Mouse (Mus musculus): ENCODE data around the gene Lrrc56. TPM values are rescaled to one million over a fixed set of nuclear protein-coding genes. Genes with fewer than 3 reads are reported as not detected.

Lrrc56 gene
- total RNA-seq, 4 experiments from 2014 or later: 1.4 to 2.5 (median 2.0) TPM

Small RNA genes lying within 50 kb of the gene (microRNA-seq; reads per million reads assigned to microRNA genes)
- gene Mir210: 67.3 reads per million, percentile 44 among the genes with 10 or more reads in this experiment

Other genes starting within 250 kb of the Lrrc56 start
- under 1 TPM in 2 of 4 experiments, not detected in 2; 0.34 to 0.53 TPM for gene Ifitm5, start 243.9 kb upstream of the Lrrc56 start, total RNA-seq (2022)
- gene Gm45717, start 238.2 kb upstream of the Lrrc56 start, total RNA-seq (2022): not detected
- gene Ifitm2, start 238.2 kb upstream of the Lrrc56 start, total RNA-seq (2022): 10 to 100 TPM; 25.1 to 51.9 (median 30.1) TPM
- gene Ifitm1, start 226.9 kb upstream of the Lrrc56 start, total RNA-seq (2022): under 1 TPM; 0.34 to 0.99 (median 0.77) TPM
- 10 to 100 TPM; 20.8 to 38.8 (median 27.1) TPM for gene Ifitm3, start 183.4 kb upstream of the Lrrc56 start, total RNA-seq (2022)
- gene Ifitm6, start 176.2 kb upstream of the Lrrc56 start, total RNA-seq (2022): not detected
- not detected for gene Gm17387, start 165.0 kb upstream of the Lrrc56 start, total RNA-seq (2022)
- gene B4galnt4, start 133.1 kb upstream of the Lrrc56 start, total RNA-seq (2022): under 1 TPM in 2 of 4 experiments, not detected in 2; 0.20 to 0.59 TPM
- not detected for gene Pkp3, start 115.9 kb upstream of the Lrrc56 start, total RNA-seq (2022)
- 1 to 10 TPM; 1.4 to 1.6 (median 1.5) TPM for gene Sigirr, start 93.6 kb upstream of the Lrrc56 start, total RNA-seq (2022)
- gene Ano9, start 76.4 kb upstream of the Lrrc56 start, total RNA-seq (2022): not detected
- 10 to 100 TPM; 18.6 to 26.4 (median 22.0) TPM for gene Ptdss2, start 71.8 kb upstream of the Lrrc56 start, total RNA-seq (2022)
- gene Rnh1, start 21.3 kb upstream of the Lrrc56 start, total RNA-seq (2022): 10 to 100 TPM; 51.3 to 63.6 (median 53.6) TPM
- 100 to 1,000 TPM; 112 to 158 (median 132) TPM for gene Hras, start 152 bp upstream of the Lrrc56 start, total RNA-seq (2022)
- not detected for gene Lmntd2, start 19.9 kb downstream of the Lrrc56 start, total RNA-seq (2022)
- under 1 TPM in 2 of 4 experiments, not detected in 2; 0.38 to 0.56 TPM for gene Rassf7, start 21.7 kb downstream of the Lrrc56 start, total RNA-seq (2022)
- gene Phrf1, start 34.6 kb downstream of the Lrrc56 start, total RNA-seq (2022): 10 to 100 TPM; 16.8 to 25.3 (median 19.4) TPM
- under 1 TPM; 0.27 to 0.80 (median 0.50) TPM for gene Irf7, start 72.3 kb downstream of the Lrrc56 start, total RNA-seq (2022)
- not detected for gene Cdhr5, start 82.6 kb downstream of the Lrrc56 start, total RNA-seq (2022)
- not detected for gene Sct, start 85.0 kb downstream of the Lrrc56 start, total RNA-seq (2022)
- gene Drd4, start 97.8 kb downstream of the Lrrc56 start, total RNA-seq (2022): not detected
- gene Deaf1, start 133.5 kb downstream of the Lrrc56 start, total RNA-seq (2022): 10 to 100 TPM; 10.6 to 15.1 (median 12.7) TPM
- 10 to 100 TPM in 3 of 4 experiments, 1 to 10 TPM in 1; 9.1 to 11.5 (median 11.3) TPM for gene Tmem80, start 133.6 kb downstream of the Lrrc56 start, total RNA-seq (2022)
- 1 to 10 TPM; 1.3 to 3.4 (median 2.2) TPM for gene Eps8l2, start 144.7 kb downstream of the Lrrc56 start, total RNA-seq (2022)
- gene Taldo1, start 198.0 kb downstream of the Lrrc56 start, total RNA-seq (2022): 10 to 100 TPM; 81.4 to 87.7 (median 84.4) TPM
- gene Gatd1, start 220.0 kb downstream of the Lrrc56 start, total RNA-seq (2022): 1 to 10 TPM; 6.5 to 9.8 (median 7.8) TPM
- under 1 TPM in 2 of 4 experiments, not detected in 2; 0.16 to 0.48 TPM for gene Cend1, start 235.3 kb downstream of the Lrrc56 start, total RNA-seq (2022)
- gene Slc25a22, start 243.7 kb downstream of the Lrrc56 start, total RNA-seq (2022): 10 to 100 TPM; 14.5 to 19.5 (median 14.7) TPM
- gene Pidd1, start 249.9 kb downstream of the Lrrc56 start, total RNA-seq (2022): under 1 TPM; 0.07 to 0.51 (median 0.19) TPM